Comparison of ENCODE assay signal across 9 mouse cellular contexts in genomic region chr17:25893975-25894617, GRCm38 (mm10). TPM values are rescaled to one million over a fixed set of nuclear protein-coding genes. Genes with fewer than 3 reads are reported as not detected.
A peak's percentile ranks its signal among the peaks of the same experiment; 100 is the strongest.
DNase-seq lines count a peak whose midpoint lies in the region; ATAC-seq lines count a peak whose summit lies in the region.
"Had no signal": no experiment of that assay in that cellular context is flagged by ENCODE, and none has a peak within 500 bp of the region (broad histone marks: within the 10 kb centered on the region; RNA-seq: fewer than 3 reads in every experiment).

No protein-coding gene starts in this region.

- 0 out of 2 replicates have a peak, but pooled peaks cover 5% of the 10 kb centered on the region for H3K4me1 ChIP-seq in heart, embryonic 11.5 days (ENCODE audit: control insufficient read depth, insufficient read depth, low read length)
- no peaks in the 10 kb centered on the region for H3K4me1 ChIP-seq in embryonic facial prominence, embryonic 14.5 days (ENCODE audit: control insufficient read depth, insufficient read depth, low read length)

- H3K27ac ChIP-seq in heart, embryonic 11.5 days (ENCODE audit: low read depth, low read length), result no peak overlapping the region
- H3K27ac ChIP-seq in embryonic facial prominence, embryonic 14.5 days (replicated peaks; ENCODE audit: low read depth, low read length), result no peak overlapping the region
- H3K27ac ChIP-seq: liver, embryonic 15.5 days had no signal

- H3K27me3 ChIP-seq in heart, embryonic 11.5 days (ENCODE audit: control insufficient read depth, insufficient read depth, low read length), result no peaks in the 10 kb centered on the region
- no peaks in the 10 kb centered on the region for H3K27me3 ChIP-seq in embryonic facial prominence, embryonic 14.5 days (replicated peaks; ENCODE audit: control insufficient read depth, insufficient read depth, low read length)
- H3K27me3 ChIP-seq: liver, embryonic 15.5 days had no signal

- H3K9me3 ChIP-seq in heart, embryonic 11.5 days (replicated peaks; ENCODE audit: control insufficient read depth, low read length), result no peaks in the 10 kb centered on the region
- no peaks in the 10 kb centered on the region for H3K9me3 ChIP-seq in embryonic facial prominence, embryonic 14.5 days (ENCODE audit: control insufficient read depth, low read length)
- H3K9me3 ChIP-seq: liver, embryonic 15.5 days had no signal

- ATAC-seq in heart, embryonic 11.5 days (replicated peaks; ENCODE audit: insufficient number of reproducible peaks, low FRiP score, low TSS enrichment), result no peak
- peak; percentile 86 for ATAC-seq in embryonic facial prominence, embryonic 14.5 days (ENCODE audit: low read depth)
- peak; percentile 86 to 91 for ATAC-seq in hematopoietic stem cell, adult 5-6 weeks (replicated peaks in 1 of 2; ENCODE audit: insufficient read depth in 1 of 2, low FRiP score in 2 of 2, low TSS enrichment in 1 of 2, low read depth in 1 of 2, poor library complexity in 2 of 2, severe bottlenecking in 2 of 2)
- ATAC-seq in megakaryocyte-erythroid progenitor cell, adult 5-6 weeks (replicated peaks; ENCODE audit: low FRiP score, low TSS enrichment, poor library complexity, severe bottlenecking), result peak; percentile 90

- WGBS in heart, embryonic 11.5 days (ENCODE audit: insufficient replicate concordance), result 21% methylated on average over 2 of the region's 2 CpGs
- WGBS in embryonic facial prominence, embryonic 14.5 days, result 35% methylated on average over 2 of the region's 2 CpGs

- H3K4me2 ChIP-seq in heart, embryonic 11.5 days, result no peak overlapping the region
- H3K4me2 ChIP-seq in embryonic facial prominence, embryonic 14.5 days (ENCODE audit: low read depth, low read length), result no peak overlapping the region
- H3K4me2 ChIP-seq: liver, embryonic 15.5 days had no signal

- H3K9ac ChIP-seq in heart, embryonic 11.5 days (ENCODE audit: low read depth, low read length), result no peak overlapping the region
- H3K9ac ChIP-seq in embryonic facial prominence, embryonic 14.5 days (ENCODE audit: low read depth, low read length), result no peak overlapping the region
- H3K9ac ChIP-seq: liver, embryonic 15.5 days had no signal

- no peaks in the 10 kb centered on the region for H3K36me3 ChIP-seq in heart, embryonic 11.5 days (ENCODE audit: control insufficient read depth, insufficient read depth, low read length)
- H3K36me3 ChIP-seq in embryonic facial prominence, embryonic 14.5 days (ENCODE audit: control insufficient read depth, insufficient read depth, low read length), result peaks cover 14% of the 10 kb centered on the region; the same call in 1 of the 2 replicates
- H3K36me3 ChIP-seq: liver, embryonic 15.5 days had no signal

- H3K4me3 ChIP-seq in heart, embryonic 11.5 days (ENCODE audit: low read depth, low read length), result no peak overlapping the region
- H3K4me3 ChIP-seq in embryonic facial prominence, embryonic 14.5 days (ENCODE audit: low read depth, low read length), result no peak overlapping the region
- H3K4me3 ChIP-seq: liver, embryonic 15.5 days had no signal

- peak; percentile 95 for DNase-seq in heart, adult 11 months
- DNase-seq in adrenal gland, postnatal 36 days, result peak; percentile 83 to 84
- peak; percentile 79 for DNase-seq in embryonic facial prominence, embryonic 14.5 days (ENCODE audit: low spot score)
- peak; percentile 72 to 74 for DNase-seq in layer of hippocampus, postnatal 36 days
- DNase-seq in right cerebral cortex, postnatal 4 days, result peak; percentile 65

RNA-seq across cellular contexts. Expression of gene Wfikkn1, which starts 13.4 kb away (rescaled TPM):
- polyA plus RNA-seq in heart, embryonic 11.5 days (2014; fragmentation: Nextera tagmentation; extraction: Ambion mirVana), result 0.17 and 0.47 TPM in 2 replicates
- 1 to 10 TPM in 1 of 2 experiments, under 1 TPM in 1; 0.99 to 1.2 TPM for total RNA-seq in adrenal gland, postnatal 36 days (2021)
- polyA plus RNA-seq in embryonic facial prominence, embryonic 14.5 days (2014; fragmentation: Nextera tagmentation; extraction: Ambion mirVana), result 0.42 and 0.48 TPM in 2 replicates
- total RNA-seq in hematopoietic stem cell, adult 5-6 weeks (2017), result 0.79 and 1.1 TPM in 2 replicates
- 1 to 10 TPM; 1.8 to 2.4 TPM for total RNA-seq in layer of hippocampus, postnatal 36 days (2021)
- 0.87 TPM in 1 of 2 replicates, not detected in the other for total RNA-seq in megakaryocyte-erythroid progenitor cell, adult 5-6 weeks (2014; fragmentation: Nextera tagmentation)
- 0.19 and 1.4 TPM in 2 replicates for total RNA-seq in megakaryocyte-erythroid progenitor cell, adult 5-6 weeks (2017)

RNA-seq across cellular contexts. Expression of gene Mettl26, which starts 19.2 kb away (rescaled TPM):
- 42.7 and 46.0 TPM in 2 replicates for polyA plus RNA-seq in heart, embryonic 11.5 days (2014; fragmentation: Nextera tagmentation; extraction: Ambion mirVana)
- total RNA-seq in adrenal gland, postnatal 36 days (2021), result 100 to 1,000 TPM; 106 to 124 TPM
- 40.6 and 44.1 TPM in 2 replicates for polyA plus RNA-seq in embryonic facial prominence, embryonic 14.5 days (2014; fragmentation: Nextera tagmentation; extraction: Ambion mirVana)
- total RNA-seq in hematopoietic stem cell, adult 5-6 weeks (2017), result 20.1 and 35.2 TPM in 2 replicates
- total RNA-seq in layer of hippocampus, postnatal 36 days (2021), result 10 to 100 TPM; 36.3 to 37.7 TPM
- 26.3 and 37.6 TPM in 2 replicates for total RNA-seq in megakaryocyte-erythroid progenitor cell, adult 5-6 weeks (2014; fragmentation: Nextera tagmentation)
- 9.3 and 19.8 TPM in 2 replicates for total RNA-seq in megakaryocyte-erythroid progenitor cell, adult 5-6 weeks (2017)

RNA-seq across cellular contexts. Expression of gene Rab40c, which starts 25.4 kb away (rescaled TPM):
- 11.0 and 11.7 TPM in 2 replicates for polyA plus RNA-seq in heart, embryonic 11.5 days (2014; fragmentation: Nextera tagmentation; extraction: Ambion mirVana)
- 10 to 100 TPM; 20.6 to 46.0 TPM for total RNA-seq in adrenal gland, postnatal 36 days (2021)
- polyA plus RNA-seq in embryonic facial prominence, embryonic 14.5 days (2014; fragmentation: Nextera tagmentation; extraction: Ambion mirVana), result 17.1 and 19.7 TPM in 2 replicates
- 12.3 and 17.1 TPM in 2 replicates for total RNA-seq in hematopoietic stem cell, adult 5-6 weeks (2017)
- total RNA-seq in layer of hippocampus, postnatal 36 days (2021), result 10 to 100 TPM; 49.6 to 55.5 TPM
- 2.4 and 8.9 TPM in 2 replicates for total RNA-seq in megakaryocyte-erythroid progenitor cell, adult 5-6 weeks (2014; fragmentation: Nextera tagmentation)
- total RNA-seq in megakaryocyte-erythroid progenitor cell, adult 5-6 weeks (2017), result 7.9 and 30.2 TPM in 2 replicates

RNA-seq across cellular contexts. Expression of gene Mcrip2, which starts 25.5 kb away (rescaled TPM):
- 160 and 168 TPM in 2 replicates for polyA plus RNA-seq in heart, embryonic 11.5 days (2014; fragmentation: Nextera tagmentation; extraction: Ambion mirVana)
- total RNA-seq in adrenal gland, postnatal 36 days (2021), result 100 to 1,000 TPM; 340 to 398 TPM
- polyA plus RNA-seq in embryonic facial prominence, embryonic 14.5 days (2014; fragmentation: Nextera tagmentation; extraction: Ambion mirVana), result 25.7 and 36.7 TPM in 2 replicates
- total RNA-seq in hematopoietic stem cell, adult 5-6 weeks (2017), result 7.3 and 13.5 TPM in 2 replicates
- 10 to 100 TPM; 25.4 to 28.9 TPM for total RNA-seq in layer of hippocampus, postnatal 36 days (2021)
- 87.4 and 109 TPM in 2 replicates for total RNA-seq in megakaryocyte-erythroid progenitor cell, adult 5-6 weeks (2014; fragmentation: Nextera tagmentation)
- 35.6 and 40.8 TPM in 2 replicates for total RNA-seq in megakaryocyte-erythroid progenitor cell, adult 5-6 weeks (2017)

RNA-seq across cellular contexts. Expression of gene Wdr90, which starts 32.8 kb away (rescaled TPM):
- 12.3 and 14.0 TPM in 2 replicates for polyA plus RNA-seq in heart, embryonic 11.5 days (2014; fragmentation: Nextera tagmentation; extraction: Ambion mirVana)
- total RNA-seq in adrenal gland, postnatal 36 days (2021), result 10 to 100 TPM; 12.9 to 15.6 TPM
- 17.6 and 19.8 TPM in 2 replicates for polyA plus RNA-seq in embryonic facial prominence, embryonic 14.5 days (2014; fragmentation: Nextera tagmentation; extraction: Ambion mirVana)
- total RNA-seq in hematopoietic stem cell, adult 5-6 weeks (2017), result 13.0 and 13.6 TPM in 2 replicates
- 10 to 100 TPM; 19.2 to 26.2 TPM for total RNA-seq in layer of hippocampus, postnatal 36 days (2021)
- total RNA-seq in megakaryocyte-erythroid progenitor cell, adult 5-6 weeks (2014; fragmentation: Nextera tagmentation), result 43.3 and 47.4 TPM in 2 replicates
- 4.6 and 10.0 TPM in 2 replicates for total RNA-seq in megakaryocyte-erythroid progenitor cell, adult 5-6 weeks (2017)
